Mouse (Mus musculus) cerebellum, adult 9-10 months (tissue): ENCODE measurements around the gene Cmc1.

Experiments
- DNase-seq: peaks from one replicate; pipeline ENCODE4 v3.0.0; 2022

Cmc1 gene

DNA sequence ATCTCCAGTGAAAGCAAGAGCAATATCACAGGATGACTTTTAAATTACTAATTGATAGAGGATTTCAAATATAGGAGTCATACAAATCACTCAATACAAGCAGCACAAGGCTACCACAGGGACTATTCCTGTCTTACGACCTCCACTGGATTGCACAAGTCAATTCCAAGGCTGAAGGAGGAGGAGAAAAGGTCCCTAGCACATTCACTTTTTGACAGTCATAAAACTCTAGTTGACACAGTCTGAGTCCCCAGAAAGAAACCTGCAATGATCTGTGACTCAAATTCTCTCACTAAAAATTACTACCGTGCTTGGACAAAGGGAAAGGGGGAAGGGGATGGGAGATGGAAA is 39.6 kb downstream of the Cmc1 start:
- DNase-seq, result no peak

DNA sequence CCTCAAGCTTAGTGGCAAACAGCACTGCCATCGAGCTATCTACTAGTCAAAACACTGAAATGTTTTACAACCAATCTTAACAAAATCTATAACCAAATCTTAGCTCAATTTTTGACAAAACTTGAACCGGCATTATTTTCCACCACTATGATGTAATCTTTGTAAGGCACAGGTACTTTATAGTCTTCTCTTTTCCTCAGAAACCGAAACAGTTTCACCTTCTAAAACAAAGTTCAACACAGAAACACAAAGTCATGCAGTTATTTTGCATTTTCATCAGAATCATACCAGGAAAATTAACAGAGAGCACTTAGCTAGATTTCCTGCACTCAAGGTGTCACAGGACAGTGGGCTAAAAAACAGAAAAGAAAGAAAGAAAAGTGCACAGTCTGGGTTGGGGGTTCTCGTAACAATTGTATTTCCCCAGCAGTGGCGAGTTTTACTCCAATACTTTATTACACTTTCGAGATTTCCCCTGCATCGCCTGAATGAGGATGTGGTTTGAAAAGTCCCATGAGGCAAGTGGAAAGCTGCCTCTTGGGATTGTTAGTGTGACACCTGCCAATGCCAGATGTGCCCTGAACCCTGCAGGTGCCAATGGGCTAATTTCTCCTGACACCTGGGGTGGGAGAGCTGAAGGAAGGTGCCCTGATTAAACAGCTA is 40.1 kb downstream of the Cmc1 start:
- DNase-seq, result no peak

DNA sequence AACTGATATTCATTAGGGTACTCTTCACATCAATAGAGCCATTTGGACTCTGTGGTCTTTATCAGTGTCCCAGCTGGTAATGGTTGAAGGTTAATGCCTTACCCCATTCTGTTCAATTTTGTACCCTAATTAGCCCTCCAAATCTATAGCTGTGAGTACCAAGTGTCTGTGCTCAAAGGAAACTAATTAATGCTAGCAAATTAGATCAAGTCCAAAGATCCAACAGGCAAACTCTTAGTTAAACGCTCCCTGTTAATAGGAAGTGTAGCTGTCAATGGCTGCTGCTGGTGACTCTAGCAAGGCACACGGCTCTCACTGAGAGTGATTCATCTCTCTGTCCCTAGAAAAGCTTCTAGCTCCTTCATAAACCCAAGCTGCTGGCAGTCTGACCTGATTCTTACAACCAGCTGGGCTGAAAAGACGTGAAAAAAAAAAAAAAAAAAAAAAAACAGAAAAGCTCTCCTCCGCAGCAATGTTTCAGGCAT is 41.4 kb downstream of the Cmc1 start:
- no peak for DNase-seq

DNA sequence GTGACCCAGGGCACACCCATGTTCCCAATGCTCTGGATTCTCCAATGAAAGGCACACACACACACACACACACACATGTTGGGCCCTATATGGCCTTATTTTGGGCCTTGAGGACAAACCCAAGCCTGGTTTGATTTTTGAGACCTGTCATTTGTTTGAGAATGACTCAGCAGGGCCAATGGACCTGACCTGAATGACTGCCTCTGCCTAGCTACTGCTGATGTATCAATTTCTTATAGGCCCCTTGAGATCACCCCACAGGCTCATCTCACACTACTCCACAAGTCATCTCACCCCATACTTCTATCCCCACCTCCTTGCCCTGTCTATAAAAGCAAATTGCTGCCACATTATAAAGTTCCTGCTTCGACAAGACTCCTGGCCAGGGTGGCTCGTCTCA is 48.2 kb downstream of the Cmc1 start:
- no peak for DNase-seq

DNA sequence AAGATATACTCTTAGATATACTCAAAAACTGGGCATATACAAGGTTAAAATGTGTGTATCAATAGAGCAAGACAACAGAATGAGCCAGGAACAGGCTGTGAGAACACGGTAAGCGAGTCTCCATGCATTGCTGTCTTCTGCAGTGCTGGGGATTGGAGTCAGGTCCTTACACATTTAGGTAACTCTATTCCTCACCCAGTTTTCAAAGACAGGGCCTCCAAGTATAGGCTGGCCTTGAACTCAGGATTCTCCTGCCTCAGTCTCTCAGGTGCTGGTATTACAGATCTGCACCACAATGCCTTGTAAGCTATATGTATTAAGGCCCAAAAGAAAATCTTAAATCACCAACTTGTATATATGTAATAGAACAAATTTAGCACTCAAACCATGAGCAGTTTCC is 49.5 kb downstream of the Cmc1 start:
- DNase-seq, result no peak

DNA sequence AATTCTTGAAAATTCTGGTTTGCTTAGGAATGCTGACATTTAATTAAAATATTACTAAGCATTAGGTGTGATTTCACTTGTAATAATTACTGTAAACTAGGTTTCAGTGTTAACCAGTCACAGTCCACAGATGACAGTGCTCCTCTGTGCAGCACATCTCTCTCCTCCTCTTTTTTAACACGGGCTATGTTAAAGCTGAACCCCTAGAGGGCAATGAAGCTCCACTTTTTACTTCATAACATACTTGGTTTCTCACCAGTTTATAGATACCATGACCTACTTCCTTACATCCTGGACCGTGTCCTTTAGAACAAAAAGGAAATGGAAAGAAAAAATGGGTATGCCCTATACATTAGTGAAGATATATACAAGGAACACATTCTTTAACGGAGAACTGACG is 50.6 kb downstream of the Cmc1 start:
- peak; percentile 84 for DNase-seq

DNA sequence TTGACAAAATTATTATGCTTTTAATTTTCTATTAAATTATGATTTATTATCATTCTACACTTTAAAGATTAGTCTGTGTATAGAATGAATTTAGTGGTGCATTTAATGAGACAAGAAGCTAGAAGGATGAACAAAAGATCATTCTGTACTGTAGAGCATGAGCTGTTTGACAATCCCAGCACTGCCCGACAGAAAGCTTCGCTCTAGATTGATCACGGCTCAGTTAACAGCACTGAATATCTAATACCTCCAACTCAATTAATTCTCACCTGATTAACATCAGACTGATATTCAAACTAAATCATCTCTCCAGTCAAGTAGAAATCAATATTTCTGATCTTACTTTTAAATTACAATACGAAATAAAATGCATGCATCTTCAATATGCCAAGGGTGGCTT is 66.1 kb downstream of the Cmc1 start:
- DNase-seq, result no peak

DNA sequence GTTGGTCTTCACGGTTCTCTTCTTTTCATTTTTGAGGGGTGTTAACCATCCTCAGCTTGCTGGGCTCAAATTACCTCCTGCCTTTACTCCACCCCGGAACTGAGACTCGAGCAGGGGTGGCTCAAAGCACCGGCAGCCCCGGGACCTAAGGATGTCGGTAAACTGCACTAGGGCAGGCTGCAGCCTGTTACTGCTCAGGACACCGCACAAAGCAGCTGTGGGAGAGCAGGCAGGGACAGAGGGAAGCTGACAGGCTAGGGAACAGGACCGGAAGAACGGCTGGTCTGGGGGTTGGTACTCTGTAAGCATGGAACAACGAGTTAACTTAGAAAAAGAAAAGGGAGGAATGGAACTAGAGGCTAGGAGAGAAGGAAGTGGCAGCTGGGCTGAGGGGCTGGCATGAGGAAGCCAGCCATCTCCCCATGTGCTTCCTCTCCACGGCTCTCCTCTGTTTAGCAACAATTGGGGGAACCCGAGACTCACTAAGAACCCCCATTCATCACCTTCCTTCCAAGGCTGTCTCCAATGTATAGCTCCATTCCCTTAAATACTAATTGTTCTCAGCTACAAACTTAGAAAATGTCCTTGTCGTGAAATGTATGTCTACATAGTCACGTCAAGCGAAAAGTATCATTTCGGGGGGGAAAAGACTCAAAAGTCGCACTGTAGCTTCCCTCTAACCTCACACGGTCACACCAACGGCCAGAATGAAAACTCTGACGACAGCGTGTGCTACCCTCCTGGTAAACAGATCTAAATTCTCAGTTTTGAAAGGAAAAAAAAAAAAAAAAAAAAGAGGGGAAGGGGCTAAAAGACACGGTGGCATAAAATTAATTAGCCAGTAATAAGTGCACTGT is 67.2 kb downstream of the Cmc1 start:
- DNase-seq, result no peak

DNA sequence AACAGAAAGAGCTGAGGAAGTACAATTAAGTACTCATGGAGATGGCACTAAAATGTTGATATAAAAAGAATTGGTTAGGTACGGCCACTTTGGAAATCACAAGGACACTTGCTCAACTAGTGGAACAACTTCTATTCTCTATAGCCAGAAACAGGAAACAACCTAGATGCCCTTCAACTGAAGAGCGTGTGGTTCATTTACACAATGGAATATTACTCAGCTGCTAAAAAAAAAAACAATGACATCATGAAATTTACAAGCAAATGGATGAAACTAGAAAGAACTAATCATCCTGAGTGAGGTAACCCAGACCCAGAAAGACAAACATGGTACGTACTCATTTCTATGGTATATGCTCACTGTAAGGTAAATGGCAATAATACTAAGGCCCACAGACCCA is 76.6 kb downstream of the Cmc1 start:
- no peak for DNase-seq

DNA sequence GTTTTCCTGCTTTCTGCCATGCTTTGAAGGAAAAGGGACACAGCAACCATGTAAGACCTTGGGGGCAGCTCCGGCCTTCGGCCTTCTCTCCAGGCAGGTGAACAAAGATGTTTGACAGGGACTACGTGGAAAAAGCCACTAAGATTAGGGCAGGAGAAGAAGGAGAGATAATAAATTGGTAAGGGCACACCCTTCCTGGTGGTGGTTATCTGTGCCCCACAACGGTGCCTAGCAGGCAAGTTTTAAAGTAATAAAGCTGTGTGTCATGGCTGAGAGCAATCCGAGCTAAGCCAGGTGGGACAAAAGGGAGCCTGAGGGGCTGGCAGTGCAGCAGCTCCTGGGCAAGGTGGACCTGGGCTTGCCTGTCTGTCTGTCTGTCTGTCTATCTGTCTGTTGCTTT is 77.9 kb downstream of the Cmc1 start:
- DNase-seq, result no peak

DNA sequence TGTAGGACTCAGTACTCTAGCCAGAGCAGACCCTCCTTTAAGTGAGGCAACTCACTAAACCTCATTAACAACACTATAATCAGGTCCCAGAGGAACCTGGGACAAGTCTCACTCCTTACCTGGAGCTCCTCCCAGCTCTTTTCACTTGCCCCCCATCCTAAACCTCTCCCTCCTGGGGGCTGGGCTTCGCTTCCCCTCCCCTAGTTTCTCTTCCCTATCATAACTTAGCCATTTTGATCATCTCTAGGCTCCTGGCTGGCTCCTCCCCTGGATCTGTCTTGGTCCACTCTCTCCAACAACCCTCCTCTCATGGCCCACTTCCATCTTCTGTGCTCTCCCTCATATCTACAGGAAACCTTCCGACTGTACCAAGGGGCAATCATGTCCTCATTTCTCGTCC is 78.6 kb downstream of the Cmc1 start:
- DNase-seq, result no peak

DNA sequence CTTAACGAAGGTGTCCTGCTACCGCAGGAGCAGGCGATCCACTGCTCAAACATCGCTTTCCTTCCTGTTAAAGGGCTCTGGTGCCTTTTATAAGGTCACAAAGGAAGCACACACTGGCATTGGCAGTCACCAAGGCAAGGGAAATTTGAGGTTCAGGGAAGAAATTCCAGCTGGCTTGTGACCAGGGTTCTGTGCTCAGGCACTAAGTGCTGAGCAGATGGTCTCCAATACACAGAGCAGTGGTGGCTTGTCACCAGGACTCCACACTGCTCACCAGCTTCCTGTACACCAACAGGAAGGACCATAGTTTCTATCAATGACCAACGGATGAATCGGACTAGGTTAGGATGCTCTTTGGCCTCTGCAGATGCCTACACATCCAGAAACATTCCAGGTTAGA is 79.5 kb downstream of the Cmc1 start:
- DNase-seq, result peak; percentile 93

DNA sequence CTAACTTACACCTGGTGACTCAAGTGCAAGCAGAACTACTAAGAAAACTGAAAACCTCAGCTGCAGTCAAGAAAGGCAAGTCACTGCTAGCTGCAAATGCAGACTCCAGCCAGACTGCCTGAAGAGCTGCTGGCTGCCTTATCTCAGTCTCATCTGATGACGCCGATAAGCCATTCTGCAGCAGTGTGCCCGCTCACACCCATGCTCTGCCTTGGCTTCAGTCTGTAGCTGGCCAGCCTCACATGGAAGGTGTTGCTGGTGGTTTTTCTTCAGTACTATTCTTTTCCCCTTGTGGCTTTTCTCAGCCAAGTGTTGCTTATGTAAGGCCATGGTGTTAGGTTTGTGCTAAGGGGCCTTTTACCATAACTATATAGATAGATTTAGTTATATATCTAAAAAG is 90.9 kb downstream of the Cmc1 start:
- no peak for DNase-seq

DNA sequence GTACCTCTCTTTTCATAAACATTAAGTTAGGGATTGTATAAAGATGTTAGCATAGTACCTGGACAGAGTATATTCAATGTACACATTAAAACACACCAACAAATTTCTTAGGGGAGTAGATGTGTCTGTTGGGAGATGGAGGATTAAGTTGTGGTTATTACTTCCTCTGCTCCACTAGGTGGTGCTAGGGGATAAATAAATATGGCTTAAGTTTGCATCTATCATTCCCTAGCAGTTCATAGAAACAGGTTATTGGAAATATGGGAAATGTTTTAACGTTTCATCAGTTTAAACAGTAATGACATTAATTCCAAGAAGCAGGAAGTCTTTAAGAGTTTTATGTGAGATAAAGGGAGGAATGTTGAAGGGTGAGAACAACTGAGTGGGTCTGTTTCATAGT is 96.7 kb downstream of the Cmc1 start:
- DNase-seq, result no peak

DNA sequence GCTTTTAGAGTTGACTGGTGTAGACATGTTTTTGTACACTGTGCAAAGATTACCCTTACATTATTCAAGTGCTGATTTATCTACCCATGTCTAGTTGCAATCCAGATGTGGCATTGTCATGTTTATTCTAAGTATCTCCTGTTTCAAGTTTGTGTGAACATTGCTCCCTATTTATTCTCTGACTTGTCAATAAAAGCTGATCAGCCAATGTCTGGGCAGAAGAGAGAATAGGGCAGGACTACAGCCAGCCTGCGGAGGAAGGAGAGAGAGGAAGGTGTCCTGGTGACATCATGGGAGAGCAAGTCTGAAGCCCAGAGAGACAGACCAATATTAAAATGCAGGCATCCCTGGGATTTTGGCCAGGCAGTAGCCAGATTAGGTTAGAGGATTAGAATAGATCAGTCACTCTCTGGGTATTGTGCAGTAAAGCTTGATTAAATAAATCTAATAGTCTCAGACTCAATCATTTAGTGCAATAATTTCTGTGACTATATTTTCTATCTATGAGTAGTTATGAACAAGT is 104.9 kb downstream of the Cmc1 start:
- no peak for DNase-seq

DNA sequence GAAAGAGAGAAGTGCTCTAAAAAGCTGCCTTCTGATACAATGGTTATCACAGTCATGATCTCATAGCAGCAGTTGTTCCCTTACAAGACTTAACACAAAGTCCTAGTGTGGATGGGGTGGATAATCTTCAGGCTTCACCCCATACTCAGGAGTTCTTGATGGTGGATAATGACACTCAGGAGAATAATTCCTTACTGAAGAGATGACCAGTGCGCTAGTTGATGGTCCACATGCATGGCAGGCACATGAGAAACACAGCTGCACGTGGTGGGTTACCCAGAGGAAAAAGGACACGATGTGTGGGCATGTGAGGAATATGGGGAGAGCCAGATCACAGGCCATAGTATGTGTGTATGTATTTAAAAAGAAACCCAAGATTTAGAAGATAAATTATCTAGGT is 106.4 kb downstream of the Cmc1 start:
- DNase-seq, result no peak

DNA sequence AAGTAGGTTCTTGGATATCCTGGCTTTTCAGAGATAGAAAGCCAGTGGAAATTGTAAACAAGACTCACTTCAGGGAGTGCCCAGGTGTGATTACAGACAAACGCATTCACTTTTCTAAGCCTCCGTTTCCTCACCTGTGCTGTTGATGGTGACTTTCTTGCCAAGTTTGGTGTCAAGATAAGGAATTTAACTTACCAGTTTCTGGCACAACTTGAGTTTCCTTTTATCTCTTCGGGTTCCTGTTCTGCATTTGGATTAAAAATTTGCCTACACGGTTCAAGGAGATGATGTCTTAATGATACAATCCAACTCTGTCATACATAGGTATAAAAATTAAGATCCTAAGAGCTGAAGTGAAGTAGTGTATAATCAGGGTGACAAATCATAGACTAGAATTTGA is 107.2 kb downstream of the Cmc1 start:
- DNase-seq, result no peak

DNA sequence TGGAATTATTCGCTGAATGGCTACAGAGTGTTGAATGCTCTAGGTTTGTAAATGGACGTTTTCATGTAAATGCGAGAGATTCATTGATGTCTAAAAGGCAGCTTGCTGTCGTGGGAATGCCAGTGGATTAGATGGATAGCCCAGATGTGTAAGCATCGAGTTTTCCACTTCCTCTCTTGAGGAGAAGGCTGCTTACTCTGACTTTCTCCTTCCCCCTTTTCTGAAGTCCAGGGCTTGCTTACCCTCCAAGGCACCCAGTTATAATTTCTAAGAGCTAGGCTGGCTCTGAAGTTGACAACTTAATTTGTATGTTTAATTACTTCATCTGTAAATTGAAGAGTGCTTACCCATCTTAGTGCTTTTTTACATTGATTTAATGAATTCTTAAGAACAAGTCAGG is 108.3 kb downstream of the Cmc1 start:
- no peak for DNase-seq

DNA sequence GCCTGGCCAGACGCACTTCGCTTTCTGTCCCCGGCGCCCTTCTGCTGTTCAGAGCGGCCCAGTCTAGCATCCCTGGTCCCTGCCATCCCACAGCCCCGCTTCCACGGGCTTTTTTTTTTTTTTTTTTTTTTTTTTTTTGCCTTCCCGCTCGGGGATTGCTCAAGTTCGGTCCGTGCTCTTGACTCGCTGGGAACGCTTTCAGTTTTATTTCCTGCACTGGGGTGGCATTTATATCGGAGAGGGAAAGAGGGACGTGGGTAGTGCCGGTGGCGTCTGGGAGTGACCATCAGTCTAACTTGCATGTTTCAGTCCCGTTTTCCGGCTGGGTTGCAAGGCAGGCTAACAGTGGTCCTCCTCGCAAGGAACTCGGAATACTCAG is 109.0 kb downstream of the Cmc1 start:
- DNase-seq, result peak; percentile 54

DNA sequence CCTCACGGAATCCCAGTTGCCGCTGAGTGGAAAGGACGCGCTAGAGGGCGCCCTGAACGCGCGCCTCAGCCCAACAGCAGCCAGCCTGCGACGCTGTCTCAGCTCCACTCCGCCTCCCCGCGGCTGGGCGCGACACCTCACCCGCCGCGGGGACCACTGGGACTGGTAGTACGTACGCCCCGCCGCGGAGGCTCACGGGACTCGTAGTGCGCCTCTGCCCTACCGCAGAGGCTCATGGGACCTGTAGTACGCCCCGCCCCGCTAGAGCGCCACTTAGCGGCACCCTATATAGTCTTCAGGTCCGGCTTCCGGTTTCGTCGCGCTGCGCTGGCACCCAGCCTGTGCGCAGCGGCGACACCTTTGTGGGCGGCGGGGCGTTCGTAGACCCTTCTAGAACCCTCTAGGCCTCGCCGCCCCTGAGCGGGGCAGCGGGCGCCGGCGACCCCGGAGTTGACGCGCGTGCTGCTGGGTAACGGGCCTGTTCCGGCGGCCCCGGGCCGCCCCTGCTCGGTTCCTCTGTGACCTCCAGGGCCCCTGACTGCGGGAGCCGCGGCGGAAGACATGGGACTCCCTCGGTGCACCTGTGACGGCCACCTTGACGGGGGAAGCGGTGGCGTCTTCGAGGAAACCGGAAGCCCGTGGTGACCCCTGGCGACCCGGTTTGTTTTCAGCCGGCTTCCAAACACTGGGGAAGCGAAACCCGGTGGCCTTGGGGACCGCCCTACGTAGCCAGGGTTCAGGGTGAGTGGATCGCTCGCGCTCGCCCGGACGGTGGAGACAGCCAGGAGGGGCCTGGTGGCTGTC is 109.6 kb downstream of the Cmc1 start, which contains the start of gene Azi2:
Azi2 (plus strand) TSS at position 282 of the 804 bp plus-strand sequence.
- peak; percentile 98 for DNase-seq

DNA sequence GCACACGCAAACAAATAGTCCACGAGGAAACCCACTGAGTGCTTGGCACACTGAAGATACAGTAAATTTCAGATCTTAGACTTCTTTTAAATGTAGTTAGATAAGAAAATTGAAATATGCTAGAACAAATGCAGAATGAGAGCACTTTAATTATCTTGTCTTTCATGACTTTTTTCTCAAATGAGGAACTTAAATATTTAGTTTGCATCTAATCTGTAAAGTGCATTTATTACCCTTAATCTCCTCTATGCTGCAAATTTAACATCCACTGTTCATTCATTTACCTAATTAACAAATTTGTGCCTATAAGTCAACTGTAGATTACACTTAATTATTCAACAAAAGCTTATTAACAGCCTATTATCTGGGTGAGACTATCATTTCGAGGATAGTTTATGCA is 115.0 kb downstream of the Cmc1 start:
- no peak for DNase-seq

DNA sequence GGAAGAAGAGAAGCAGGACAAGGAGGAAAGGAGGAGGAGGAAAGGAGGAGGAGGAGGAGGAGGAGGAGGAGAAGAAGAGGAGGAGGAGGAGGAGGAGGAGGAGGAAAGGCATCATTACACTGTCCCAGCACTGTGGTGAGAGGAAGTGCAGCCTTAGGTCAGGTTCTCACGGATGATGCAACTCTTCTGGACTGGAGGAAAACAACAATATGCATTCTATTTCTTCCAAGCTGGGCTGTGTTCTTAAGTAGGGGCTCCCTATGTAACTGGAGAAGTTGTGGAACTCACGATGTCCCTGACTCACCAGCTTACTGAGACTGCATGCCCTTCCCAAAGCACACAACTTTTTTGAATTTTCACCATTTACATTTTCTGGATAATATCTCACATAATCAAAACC is 118.3 kb downstream of the Cmc1 start:
- no peak for DNase-seq

DNA sequence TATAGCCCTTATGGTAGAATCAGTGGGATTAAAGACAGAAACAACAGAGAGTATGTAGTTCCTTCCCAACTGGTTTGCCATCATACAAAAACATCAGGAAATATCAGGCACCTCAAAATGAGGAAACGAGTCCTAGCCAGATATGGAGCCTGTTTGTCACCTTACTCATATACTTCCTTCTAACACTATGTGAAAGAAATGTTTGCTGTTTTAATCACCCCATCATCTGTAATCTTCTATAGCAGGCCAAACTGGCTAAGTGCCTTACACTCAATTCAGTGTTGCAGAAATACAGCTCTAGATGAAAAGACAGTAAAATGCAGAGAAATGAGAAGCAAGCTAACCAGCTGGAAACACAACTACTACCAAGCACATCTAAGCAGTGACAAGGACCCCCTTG is 119.7 kb downstream of the Cmc1 start:
- DNase-seq, result no peak

DNA sequence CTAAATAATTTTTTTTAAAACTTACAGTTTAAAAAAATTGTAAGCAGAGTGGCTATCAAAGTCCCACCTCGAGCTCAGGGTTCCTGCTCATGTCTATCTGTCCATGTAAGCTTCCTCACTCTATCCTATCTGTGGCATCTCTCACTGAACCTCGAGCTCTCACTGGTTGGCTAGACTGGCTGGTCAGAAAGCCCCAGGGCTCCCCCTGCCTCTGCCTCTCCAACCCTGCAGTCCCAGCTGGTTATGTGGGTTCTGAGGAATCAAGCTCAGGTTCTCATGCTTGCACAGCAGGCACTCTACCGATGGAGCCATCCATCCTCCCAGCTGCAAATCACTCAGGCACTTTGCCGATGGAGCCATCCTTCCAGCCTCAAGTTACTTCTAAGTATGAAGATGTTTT is 120.5 kb downstream of the Cmc1 start:
- no peak for DNase-seq
